Mouse (Mus musculus): ENCODE measurements around the gene Insc. TPM values are rescaled to one million over a fixed set of nuclear protein-coding genes. Genes with fewer than 3 reads are reported as not detected.

Gene Insc
- total and polyA plus RNA-seq, 3 experiments: not detected

DNA sequence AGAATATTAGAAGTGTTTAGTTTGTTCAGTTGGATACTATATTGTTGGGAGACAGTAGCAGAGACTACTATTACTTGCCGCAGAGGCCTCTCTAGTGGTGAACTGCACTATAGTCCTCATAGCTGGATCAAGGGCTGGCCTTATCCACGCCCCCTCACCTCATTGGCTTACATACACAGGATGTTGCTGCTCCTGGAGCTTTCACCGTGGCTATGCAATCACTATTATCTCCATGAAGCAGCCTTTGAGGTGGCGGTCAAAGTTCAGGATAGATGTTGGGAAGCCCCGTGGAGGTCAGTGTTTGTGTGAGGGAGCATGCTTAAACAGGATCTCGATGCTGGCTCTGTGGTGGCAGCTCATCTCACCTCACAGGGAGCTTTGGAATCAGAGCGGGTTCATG lies 28.3 kb downstream of the Insc start:
- DNase-seq (ENCODE audit: low read depth, low spot score): no peak
- Histone ChIP-seq H3K36me3 (ENCODE audit: control insufficient read depth in 1 of 2, insufficient read depth in 2 of 2, low read length in 2 of 2) (no peaks in the 10 kb centered on the region), H3K4me1 (ENCODE audit: control insufficient read depth in 1 of 2, insufficient read depth in 2 of 2, low read length in 2 of 2) (no peaks in the 10 kb centered on the region), H3K27ac (ENCODE audit: control insufficient read depth, low read depth, low read length) (no peak overlapping the region), H3K9ac (ENCODE audit: control insufficient read depth, low read depth, low read length, poor library complexity, severe bottlenecking) (no peak overlapping the region), H3K27me3 (ENCODE audit: control insufficient read depth in 1 of 2, insufficient read depth in 2 of 2, low read length in 2 of 2) (no peaks in the 10 kb centered on the region), H3K4me3 (ENCODE audit: control insufficient read depth in 1 of 2, insufficient read depth in 1 of 2, low read depth in 2 of 2, low read length in 2 of 2) (no peak overlapping the region), H3K79me2 (ENCODE audit: control insufficient read depth, insufficient read depth, low read length, poor library complexity) (no peaks in the 10 kb centered on the region), H3K9me3 (replicated peaks; ENCODE audit: insufficient read depth, low read length) (no peaks in the 10 kb centered on the region)
- TF ChIP-seq GATA1 (IDR thresholded peaks at IDR 0.05; ENCODE audit: low read depth, low read length): no peak
- no peak for TF ChIP-seq CTCF (IDR thresholded peaks at IDR 0.05 in 2 of 3, conservative IDR thresholded peaks at IDR 0.05 in 1 of 3; ENCODE audit: control insufficient read depth in 1 of 3, insufficient read depth in 1 of 3, low read depth in 2 of 3, low read length in 3 of 3, poor library complexity in 1 of 3, severe bottlenecking in 1 of 3)
- no peak for TF ChIP-seq ZNF384 (IDR thresholded peaks at IDR 0.05; ENCODE audit: low read depth, low read length)
- no peak for TF ChIP-seq ELF1 (IDR thresholded peaks at IDR 0.05; ENCODE audit: low read depth, low read length)
- no peak for TF ChIP-seq MEF2A (IDR thresholded peaks at IDR 0.05; ENCODE audit: extremely low read depth, insufficient replicate concordance, low read depth, low read length, poor library complexity, severe bottlenecking)
- TF ChIP-seq RAD21 (IDR thresholded peaks at IDR 0.05; ENCODE audit: low read depth, low read length): no peak
- TF ChIP-seq HCFC1 (IDR thresholded peaks at IDR 0.05; ENCODE audit: low read depth, low read length): no peak
- TF ChIP-seq SMC3 (IDR thresholded peaks at IDR 0.05; ENCODE audit: low read depth, low read length): no peak
- no peak for TF ChIP-seq POLR2AphosphoS5 (IDR thresholded peaks at IDR 0.05; ENCODE audit: borderline replicate concordance, low read depth, low read length)
- TF ChIP-seq POLR2A (IDR thresholded peaks at IDR 0.05; ENCODE audit: control insufficient read depth in 1 of 2, insufficient read depth in 1 of 2, low read depth in 1 of 2, low read length in 2 of 2, poor library complexity in 1 of 2): no peak
- no peak for TF ChIP-seq E2F4 (IDR thresholded peaks at IDR 0.05; ENCODE audit: borderline replicate concordance, low read depth, low read length)
- TF ChIP-seq JUND (IDR thresholded peaks at IDR 0.05; ENCODE audit: low read depth, low read length): no peak
- no peak for TF ChIP-seq MAFK (IDR thresholded peaks at IDR 0.05; ENCODE audit: borderline replicate concordance, low read depth, low read length)
- TF ChIP-seq TBP (IDR thresholded peaks at IDR 0.05; ENCODE audit: low read depth, low read length): no peak
- TF ChIP-seq KAT2A (conservative IDR thresholded peaks at IDR 0.05; ENCODE audit: low read depth, low read length): no peak
- no peak for TF ChIP-seq UBTF (IDR thresholded peaks at IDR 0.05; ENCODE audit: borderline replicate concordance, insufficient read depth, low read depth, low read length)
- TF ChIP-seq NRF1 (IDR thresholded peaks at IDR 0.05; ENCODE audit: insufficient read depth, low read depth, low read length, poor library complexity, severe bottlenecking): no peak
- TF ChIP-seq ZMIZ1 (IDR thresholded peaks at IDR 0.05; ENCODE audit: low read depth, low read length): no peak
- no peak for TF ChIP-seq GABPA (IDR thresholded peaks at IDR 0.05; ENCODE audit: low read depth, low read length)

GRCm38 (mm10) chr7:114773781-114774180 lies 30.3 kb downstream of the Insc start:
- Histone ChIP-seq H3K4me3 (ENCODE audit: control insufficient read depth in 1 of 2, insufficient read depth in 1 of 2, low read depth in 2 of 2, low read length in 2 of 2) (no peak overlapping the region), H3K27me3 (ENCODE audit: control insufficient read depth in 1 of 2, insufficient read depth in 2 of 2, low read length in 2 of 2) (no peaks in the 10 kb centered on the region), H3K9me3 (replicated peaks; ENCODE audit: insufficient read depth, low read length) (no peaks in the 10 kb centered on the region), H3K9ac (ENCODE audit: control insufficient read depth, low read depth, low read length, poor library complexity, severe bottlenecking) (no peak overlapping the region), H3K36me3 (ENCODE audit: control insufficient read depth in 1 of 2, insufficient read depth in 2 of 2, low read length in 2 of 2) (no peaks in the 10 kb centered on the region), H3K79me2 (ENCODE audit: control insufficient read depth, insufficient read depth, low read length, poor library complexity) (no peaks in the 10 kb centered on the region), H3K4me1 (ENCODE audit: control insufficient read depth in 1 of 2, insufficient read depth in 2 of 2, low read length in 2 of 2) (no peaks in the 10 kb centered on the region), H3K27ac (ENCODE audit: control insufficient read depth, low read depth, low read length) (no peak overlapping the region)
- TF ChIP-seq ZC3H11A (IDR thresholded peaks at IDR 0.05; ENCODE audit: low read depth, low read length) (no peak), POLR2AphosphoS2 (IDR thresholded peaks at IDR 0.05; ENCODE audit: low read length) (no peak), NRF1 (IDR thresholded peaks at IDR 0.05; ENCODE audit: insufficient read depth, low read depth, low read length, poor library complexity, severe bottlenecking) (no peak), MAZ (IDR thresholded peaks at IDR 0.05; ENCODE audit: low read depth, low read length) (no peak), MAX (IDR thresholded peaks at IDR 0.05; ENCODE audit: low read length) (no peak), TCF12 (IDR thresholded peaks at IDR 0.05; ENCODE audit: low read depth, low read length) (no peak), MYB (IDR thresholded peaks at IDR 0.05; ENCODE audit: low read depth, low read length) (no peak), RAD21 (IDR thresholded peaks at IDR 0.05; ENCODE audit: low read depth, low read length) (no peak), SMC3 (IDR thresholded peaks at IDR 0.05; ENCODE audit: low read depth, low read length) (no peak), CTCF (IDR thresholded peaks at IDR 0.05 in 2 of 3, conservative IDR thresholded peaks at IDR 0.05 in 1 of 3; ENCODE audit: control insufficient read depth in 1 of 3, insufficient read depth in 1 of 3, low read depth in 2 of 3, low read length in 3 of 3, poor library complexity in 1 of 3, severe bottlenecking in 1 of 3) (no peak), USF2 (IDR thresholded peaks at IDR 0.05; ENCODE audit: borderline replicate concordance in 1 of 2, insufficient read depth in 1 of 2, low read depth in 1 of 2, low read length in 2 of 2) (no peak), ETS1 (IDR thresholded peaks at IDR 0.05; ENCODE audit: low read depth, low read length) (no peak)
- DNase-seq (ENCODE audit: low read depth, low spot score): no peak
